Mouse (Mus musculus): Measurements from ENCODE around the gene Btbd19. TPM values are rescaled to one million over a fixed set of nuclear protein-coding genes. Genes with fewer than 3 reads are reported as not detected.

Gene Btbd19
- polyA plus RNA-seq, 1 experiment from 2014 or later = 3.2 TPM

DNA sequence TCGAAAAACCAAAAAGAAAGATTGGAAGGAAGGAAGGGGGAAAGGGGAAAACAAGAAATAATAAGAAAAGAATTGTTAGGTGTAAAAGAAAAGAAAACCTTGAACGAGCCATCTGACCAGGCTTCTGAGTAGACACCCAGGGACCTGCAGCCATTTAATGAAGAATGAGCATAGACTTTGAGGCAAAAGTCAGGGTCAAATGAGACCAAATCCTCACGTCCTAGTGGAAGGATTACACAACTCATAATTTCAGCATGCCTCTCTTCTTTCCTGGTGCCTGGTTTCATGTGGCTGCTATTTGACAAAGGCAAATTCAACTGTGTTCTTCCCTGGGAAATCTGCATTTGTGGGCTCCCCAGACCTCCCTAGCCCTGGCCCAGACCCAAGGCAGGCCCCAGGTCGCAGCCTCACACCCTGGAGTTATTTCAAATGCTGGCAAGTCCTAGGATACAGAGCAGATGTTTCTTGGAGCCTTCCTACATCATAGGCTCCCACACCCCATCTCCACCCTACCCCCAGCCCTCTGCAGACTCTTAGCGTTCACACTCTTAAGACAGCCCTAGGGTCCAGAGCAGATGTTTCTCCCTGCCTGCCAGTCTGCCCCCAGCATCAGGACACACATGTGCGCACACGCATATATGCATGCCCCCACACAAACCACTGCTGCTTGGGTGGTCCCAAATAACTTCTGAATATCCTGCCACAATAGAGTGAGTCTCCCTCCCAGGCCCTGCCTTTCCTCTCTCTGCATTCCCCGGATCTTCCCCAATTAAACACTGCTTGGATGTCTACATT is 27.4 kb downstream of the Btbd19 start:
- H3K36me3 ChIP-seq (replicated peaks) = no peaks in the 10 kb centered on the region
- peaks cover 52% of the 10 kb centered on the region for H3K27me3 ChIP-seq
- no peak overlapping the region for H3K4me3 ChIP-seq (replicated peaks)
- peaks cover 18% of the 10 kb centered on the region for H3K4me1 ChIP-seq (replicated peaks)
- WGBS (ENCODE audit: insufficient replicate concordance) = 56% methylated on average over 8 of the region's 8 CpGs
- H3K9me3 ChIP-seq (replicated peaks) = no peaks in the 10 kb centered on the region
- no peak overlapping the region for H3K27ac ChIP-seq (replicated peaks)
- no peak overlapping the region for H3K9ac ChIP-seq
- ATAC-seq (ENCODE audit: insufficient read depth) = no peak
- H3K4me2 ChIP-seq = no peak overlapping the region

DNA sequence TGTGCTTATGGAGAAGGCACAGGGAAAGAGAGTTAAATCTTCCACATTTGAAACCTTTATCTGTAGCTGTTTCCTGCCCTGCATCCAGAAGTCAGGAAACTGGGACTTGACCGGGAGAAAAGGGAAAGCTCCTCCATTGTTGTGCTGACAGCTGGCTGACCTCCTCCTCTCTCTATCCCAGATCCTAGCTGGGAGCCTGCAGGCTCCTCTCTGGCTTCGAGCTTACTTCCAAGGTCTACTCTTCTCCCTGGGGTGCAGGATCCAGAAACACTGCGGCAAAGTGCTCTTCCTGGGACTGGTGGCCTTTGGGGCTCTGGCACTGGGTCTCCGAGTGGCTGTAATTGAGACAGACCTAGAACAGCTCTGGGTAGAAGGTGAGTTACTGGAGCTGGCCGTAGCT is 28.9 kb downstream of the Btbd19 start:
- Histone ChIP-seq H3K36me3 (replicated peaks) (no peaks in the 10 kb centered on the region), H3K27me3 (peaks cover 55% of the 10 kb centered on the region), H3K4me3 (replicated peaks) (peak overlapping the region; percentile 47; the same call in 1 of the 2 replicates), H3K27ac (replicated peaks) (0 out of 2 replicates have a peak overlapping the region, but pooled peaks have one; percentile 8), H3K4me2 (peak overlapping the region; percentile 67; the same call in 1 of the 2 replicates), H3K9me3 (replicated peaks) (no peaks in the 10 kb centered on the region), H3K9ac (no peak overlapping the region), H3K4me1 (replicated peaks) (peaks cover 18% of the 10 kb centered on the region)
- no peak for ATAC-seq (ENCODE audit: insufficient read depth)
- WGBS (ENCODE audit: insufficient replicate concordance) = 16% methylated on average over 5 of the region's 5 CpGs

DNA sequence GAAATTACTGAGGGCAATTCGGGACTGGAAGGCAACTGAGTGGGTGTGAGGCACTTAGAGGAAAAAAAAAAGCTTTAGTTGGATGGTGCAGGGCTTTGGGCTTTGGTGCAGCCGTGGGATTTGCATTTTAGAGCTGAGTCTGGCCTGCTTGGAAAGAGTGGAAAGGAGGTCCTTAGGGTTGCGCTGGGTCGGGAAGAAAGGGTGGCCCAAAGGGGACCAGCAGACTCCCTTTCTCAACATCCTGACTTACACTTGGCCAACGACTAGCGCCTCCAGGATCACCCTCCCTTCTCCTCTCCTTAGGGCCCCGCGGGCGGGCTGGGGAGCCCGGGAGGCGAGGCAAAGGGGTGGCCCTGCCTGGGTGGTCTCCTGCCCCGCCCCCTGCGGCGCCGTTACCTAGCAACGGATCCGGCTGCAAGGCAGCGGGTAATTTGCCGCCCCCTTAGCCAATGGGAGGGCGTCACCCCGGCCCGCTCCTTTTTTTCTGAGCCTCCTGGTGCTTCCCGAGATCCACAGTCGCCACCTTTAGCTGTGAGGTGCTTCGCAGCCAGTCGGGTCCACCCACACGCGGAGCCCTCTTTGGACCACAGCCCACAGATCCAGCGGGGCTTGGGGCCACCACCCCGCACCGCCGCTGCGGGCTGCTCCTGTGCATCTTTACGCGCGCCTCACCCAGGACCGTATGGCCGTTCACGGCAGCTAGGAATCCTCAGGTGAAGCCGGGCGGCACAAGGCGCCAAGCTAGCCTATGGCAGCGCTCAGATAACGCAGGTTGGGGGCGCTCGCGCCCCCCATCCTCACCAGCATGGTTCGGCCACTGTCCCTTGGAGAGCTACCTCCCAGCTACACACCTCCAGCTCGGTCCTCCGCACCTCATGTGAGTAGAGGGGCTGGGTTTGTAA is 29.7 kb downstream of the Btbd19 start, which contains the start of gene Ptch2:
Gene Ptch2 (plus strand): TSS at position 525 of the 902 bp plus-strand sequence.
- Histone ChIP-seq H3K4me2 (peak within 1 kb of the TSS; percentile 67), H3K4me3 (replicated peaks) (peak within 1 kb of the TSS; percentile 47), H3K27me3 (peaks cover 55% of the 10 kb centered on the region), H3K36me3 (replicated peaks) (no peaks in the 10 kb centered on the region), H3K4me1 (replicated peaks) (peaks cover 20% of the 10 kb centered on the region), H3K9ac (no peak within 1 kb of the TSS), H3K27ac (replicated peaks) (0 out of 2 replicates have a peak within 1 kb of the TSS, but pooled peaks have one; percentile 8), H3K9me3 (replicated peaks) (no peaks in the 10 kb centered on the region)
- ATAC-seq (ENCODE audit: insufficient read depth) = peak; percentile 44
- 2% methylated on average over 50 of the region's 50 CpGs for WGBS (ENCODE audit: insufficient replicate concordance)

DNA sequence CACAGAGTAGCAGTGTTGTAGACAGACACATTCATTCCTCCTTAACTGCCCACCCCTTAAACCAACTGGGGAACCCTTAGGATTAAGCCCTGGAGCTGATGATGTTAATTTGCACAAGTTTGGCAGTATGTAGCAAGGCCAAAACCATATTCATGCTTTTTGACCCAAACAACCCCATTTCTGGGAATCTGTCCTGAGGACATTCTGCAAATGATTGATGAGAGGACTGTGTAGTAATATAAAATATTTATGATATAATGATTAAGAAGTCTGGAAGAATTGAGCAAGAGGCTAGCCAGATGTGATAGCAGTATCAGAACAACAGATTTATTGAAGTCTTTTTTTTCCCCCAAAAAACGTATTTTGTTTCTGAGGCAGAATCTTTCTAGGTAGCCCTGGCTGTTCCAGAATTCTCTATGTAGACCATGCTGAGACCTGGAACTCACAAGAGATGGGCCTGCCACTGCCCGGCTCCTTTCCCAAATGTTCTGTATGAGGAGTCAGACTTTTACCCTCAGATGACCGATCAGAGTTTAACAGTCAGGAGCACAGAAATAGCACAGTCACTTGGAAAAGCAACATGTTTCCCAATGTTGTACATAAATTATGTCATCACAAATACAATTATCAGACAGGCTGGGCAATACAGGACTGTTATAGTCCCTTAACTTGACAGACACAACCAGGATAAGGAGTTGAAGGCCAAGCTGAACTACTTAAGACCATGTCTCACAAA is 30.7 kb downstream of the Btbd19 start:
- no peak for ATAC-seq (ENCODE audit: insufficient read depth)
- Histone ChIP-seq H3K27ac (replicated peaks) (no peak overlapping the region), H3K27me3 (peaks cover 55% of the 10 kb centered on the region), H3K9ac (no peak overlapping the region), H3K9me3 (replicated peaks) (no peaks in the 10 kb centered on the region), H3K36me3 (replicated peaks) (no peaks in the 10 kb centered on the region), H3K4me3 (replicated peaks) (no peak overlapping the region), H3K4me2 (no peak overlapping the region), H3K4me1 (replicated peaks) (peaks cover 30% of the 10 kb centered on the region)
- 70% methylated on average over 3 of the region's 3 CpGs for WGBS (ENCODE audit: insufficient replicate concordance)

DNA sequence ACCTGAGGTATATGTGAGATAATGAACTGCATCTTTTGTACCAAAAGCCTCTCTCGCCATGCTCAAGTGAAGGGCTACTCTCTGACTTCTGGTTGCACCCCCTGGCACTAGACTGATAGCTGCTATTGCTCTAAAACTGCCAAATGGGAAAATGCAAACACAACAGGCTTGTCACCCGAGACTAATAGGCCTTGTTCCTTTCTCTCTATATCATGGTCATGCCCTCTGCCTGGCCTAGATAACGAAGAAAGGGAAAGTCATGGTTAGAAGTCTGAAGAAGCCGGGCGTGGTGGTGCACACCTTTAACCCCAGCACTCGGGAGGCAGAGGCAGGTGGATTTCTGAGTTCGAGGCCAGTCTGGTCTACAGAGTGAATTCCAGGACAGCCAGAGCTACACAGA is 34.9 kb downstream of the Btbd19 start:
- peak overlapping the region; percentile 78 for H3K27ac ChIP-seq (replicated peaks)
- H3K4me2 ChIP-seq = peak overlapping the region; percentile 32
- 22% methylated on average over 7 of the region's 7 CpGs for WGBS (ENCODE audit: insufficient replicate concordance)
- peaks cover 41% of the 10 kb centered on the region for H3K4me1 ChIP-seq (replicated peaks)
- H3K36me3 ChIP-seq (replicated peaks) = peaks cover 11% of the 10 kb centered on the region; the same call in 1 of the 2 replicates
- no peak overlapping the region for H3K4me3 ChIP-seq (replicated peaks)
- ATAC-seq (ENCODE audit: insufficient read depth) = peak; percentile 84
- peak overlapping the region; percentile 6; the same call in 1 of the 2 replicates for H3K9ac ChIP-seq
- peaks cover 21% of the 10 kb centered on the region for H3K27me3 ChIP-seq
- no peaks in the 10 kb centered on the region for H3K9me3 ChIP-seq (replicated peaks)

DNA sequence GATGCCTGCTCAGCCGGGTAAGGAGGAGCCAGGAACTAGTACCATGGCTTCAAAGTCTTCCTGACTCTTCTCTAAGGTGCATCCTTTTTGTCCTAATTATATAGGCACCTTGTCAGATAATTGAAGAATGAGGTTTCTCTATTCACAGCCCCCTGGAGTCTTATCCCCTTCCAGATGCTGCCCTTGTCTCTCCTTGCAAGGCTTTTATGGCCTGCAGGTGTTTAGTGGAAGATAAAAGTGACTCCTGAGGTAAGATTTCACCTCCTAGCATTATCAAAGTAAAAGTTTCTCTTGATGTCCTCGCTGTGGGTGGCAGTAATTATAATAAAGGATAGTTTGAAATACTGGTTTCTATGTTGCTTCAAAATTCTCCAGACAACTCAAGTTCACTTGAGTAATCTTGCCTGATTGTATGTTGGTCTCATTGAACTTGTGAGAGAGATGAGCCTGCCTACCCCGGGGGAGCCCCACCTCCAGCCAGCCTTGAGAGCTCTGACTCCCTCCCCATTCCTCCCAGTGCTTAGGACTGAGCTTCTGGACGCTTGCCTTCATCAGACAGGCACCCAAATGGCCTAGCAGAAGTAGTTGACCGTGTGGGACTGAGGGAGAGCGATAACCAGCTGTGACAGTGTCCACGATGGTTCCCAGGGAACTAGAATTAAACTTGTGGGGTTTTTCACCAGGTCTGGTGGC is 37.4 kb downstream of the Btbd19 start:
- 65% methylated on average over 7 of the region's 7 CpGs for WGBS (ENCODE audit: insufficient replicate concordance)
- 0 out of 2 replicates have a peak, but pooled peaks have one; percentile 31 for ATAC-seq (ENCODE audit: insufficient read depth)
- Histone ChIP-seq H3K4me3 (replicated peaks) (no peak overlapping the region), H3K9ac (no peak overlapping the region), H3K27me3 (peaks cover 3% of the 10 kb centered on the region; the same call in 1 of the 2 replicates), H3K36me3 (replicated peaks) (peaks cover 11% of the 10 kb centered on the region; the same call in 1 of the 2 replicates), H3K4me2 (peak overlapping the region; percentile 6; the same call in 1 of the 2 replicates), H3K4me1 (replicated peaks) (peaks cover 44% of the 10 kb centered on the region), H3K9me3 (replicated peaks) (no peaks in the 10 kb centered on the region), H3K27ac (replicated peaks) (peak overlapping the region; percentile 69)

DNA sequence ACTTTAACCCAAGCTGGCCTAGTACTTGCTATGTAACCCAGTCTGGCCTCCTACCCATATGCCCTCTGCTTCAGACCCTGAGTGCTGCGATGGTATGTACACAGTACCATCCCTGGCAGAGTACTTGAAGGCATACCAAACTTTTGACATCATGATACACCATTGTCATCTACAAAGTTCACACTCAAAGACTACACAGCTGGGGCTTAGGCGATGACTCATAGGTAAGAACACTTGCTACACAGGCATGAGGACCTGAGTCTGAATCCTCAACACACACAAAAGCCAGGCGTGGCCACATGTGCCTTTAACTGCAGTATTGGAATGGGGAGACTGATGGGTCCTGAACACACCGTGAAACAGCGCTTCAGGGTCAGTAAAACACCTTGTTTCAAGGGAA is 54.3 kb downstream of the Btbd19 start:
- H3K4me1 ChIP-seq (replicated peaks) = peaks cover 11% of the 10 kb centered on the region
- no peaks in the 10 kb centered on the region for H3K9me3 ChIP-seq (replicated peaks)
- H3K4me3 ChIP-seq (replicated peaks) = no peak overlapping the region
- no peak; the same call in 1 of the 2 replicates for ATAC-seq (ENCODE audit: insufficient read depth)
- peak overlapping the region; percentile 45; the same call in 1 of the 2 replicates for H3K27ac ChIP-seq (replicated peaks)
- H3K9ac ChIP-seq = no peak overlapping the region
- WGBS (ENCODE audit: insufficient replicate concordance) = 82% methylated on average over 5 of the region's 5 CpGs
- no peak overlapping the region for H3K4me2 ChIP-seq
- H3K36me3 ChIP-seq (replicated peaks) = peaks cover 66% of the 10 kb centered on the region
- no peaks in the 10 kb centered on the region for H3K27me3 ChIP-seq

DNA sequence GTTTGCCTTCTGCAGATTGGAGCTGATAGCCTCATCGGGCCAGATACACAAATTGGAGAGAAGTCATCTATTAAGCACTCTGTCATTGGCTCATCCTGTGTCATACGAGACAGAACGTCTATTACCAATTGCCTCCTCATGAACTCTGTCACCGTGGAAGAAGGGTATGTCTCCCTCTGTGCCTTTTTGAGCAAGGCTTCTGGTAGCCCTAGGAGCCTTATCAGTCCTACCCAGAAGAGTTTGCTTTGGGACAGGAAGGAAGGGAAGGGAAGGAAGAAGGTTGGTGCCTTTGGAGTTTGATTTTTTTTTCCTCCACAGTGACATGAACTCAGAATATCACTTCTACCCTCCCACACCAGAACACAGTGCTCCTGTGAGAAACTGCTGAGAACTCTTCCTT is 54.9 kb downstream of the Btbd19 start:
- H3K27ac ChIP-seq (replicated peaks) = peak overlapping the region; percentile 45; the same call in 1 of the 2 replicates
- H3K9ac ChIP-seq = no peak overlapping the region
- H3K4me1 ChIP-seq (replicated peaks) = peaks cover 11% of the 10 kb centered on the region
- no peaks in the 10 kb centered on the region for H3K9me3 ChIP-seq (replicated peaks)
- 27% methylated on average over 4 of the region's 4 CpGs for WGBS (ENCODE audit: insufficient replicate concordance)
- H3K36me3 ChIP-seq (replicated peaks) = peaks cover 69% of the 10 kb centered on the region
- no peak overlapping the region for H3K4me2 ChIP-seq
- H3K4me3 ChIP-seq (replicated peaks) = no peak overlapping the region
- ATAC-seq (ENCODE audit: insufficient read depth) = peak; percentile 51; the same call in 1 of the 2 replicates
- no peaks in the 10 kb centered on the region for H3K27me3 ChIP-seq

DNA sequence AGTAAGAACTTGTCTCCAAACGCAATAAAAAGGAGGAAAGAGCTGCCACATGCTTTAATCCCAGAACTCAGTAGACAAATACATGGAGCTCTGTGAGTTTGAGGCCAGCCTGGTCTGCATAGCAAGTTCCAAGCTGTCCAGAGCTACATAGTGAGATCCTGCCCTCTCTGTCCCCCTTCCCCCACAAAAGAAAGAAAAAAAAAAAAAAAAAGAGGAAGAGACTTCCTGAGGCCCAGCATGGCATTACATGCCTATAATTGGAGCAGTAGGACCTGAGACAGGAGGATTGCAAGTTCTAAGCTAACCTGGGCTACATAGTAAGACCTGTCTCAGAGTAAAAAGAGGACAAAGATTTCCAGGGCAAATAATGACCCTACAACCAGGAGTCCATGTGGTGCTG is 55.9 kb downstream of the Btbd19 start:
- H3K4me3 ChIP-seq (replicated peaks) = no peak overlapping the region
- no peak overlapping the region for H3K9ac ChIP-seq
- H3K27me3 ChIP-seq = no peaks in the 10 kb centered on the region
- H3K36me3 ChIP-seq (replicated peaks) = peaks cover 72% of the 10 kb centered on the region
- H3K4me2 ChIP-seq = no peak overlapping the region
- no peaks in the 10 kb centered on the region for H3K9me3 ChIP-seq (replicated peaks)
- WGBS (ENCODE audit: insufficient replicate concordance) = 65% methylated on average over 1 of the region's 1 CpGs
- ATAC-seq (ENCODE audit: insufficient read depth) = no peak
- H3K4me1 ChIP-seq (replicated peaks) = peaks cover 11% of the 10 kb centered on the region
- no peak overlapping the region; the same call in 1 of the 2 replicates for H3K27ac ChIP-seq (replicated peaks)
